Mouse (Mus musculus): ENCODE measurements around the gene Trim2.

- no peak for TF ChIP-seq CTCF (IDR thresholded peaks at IDR 0.05; ENCODE audit: borderline replicate concordance, insufficient read depth, low read length)
- TF ChIP-seq POLR2A (IDR thresholded peaks at IDR 0.05; ENCODE audit: low read depth, low read length): no peak
Observed at GRCm38 (mm10) chr3:84298186-84298585, 8.5 kb downstream of the Trim2 start.
